Mouse (Mus musculus) thymus, postnatal 0 days (tissue): Measurements from ENCODE around the gene Wdtc1. TPM values are rescaled to one million over a fixed set of nuclear protein-coding genes. Genes with fewer than 3 reads are reported as not detected.

Experiments used
- DNase-seq: peaks from one replicate; pipeline ENCODE4 v3.0.0-alpha.2; 2015; ENCODE audit warnings: low spot score
- polyA plus RNA-seq: library from polyadenylated mRNA; unstranded; fragments of >200 nt; fragmentation: Nextera tagmentation; extraction: Ambion mirVana; gene quantifications from 2 replicates; pipeline ENCODE4 v1.2.1, GENCODE M21; 2015

Wdtc1 gene
- polyA plus RNA-seq, 1 experiment from 2014 or later = 13.6 TPM

DNA sequence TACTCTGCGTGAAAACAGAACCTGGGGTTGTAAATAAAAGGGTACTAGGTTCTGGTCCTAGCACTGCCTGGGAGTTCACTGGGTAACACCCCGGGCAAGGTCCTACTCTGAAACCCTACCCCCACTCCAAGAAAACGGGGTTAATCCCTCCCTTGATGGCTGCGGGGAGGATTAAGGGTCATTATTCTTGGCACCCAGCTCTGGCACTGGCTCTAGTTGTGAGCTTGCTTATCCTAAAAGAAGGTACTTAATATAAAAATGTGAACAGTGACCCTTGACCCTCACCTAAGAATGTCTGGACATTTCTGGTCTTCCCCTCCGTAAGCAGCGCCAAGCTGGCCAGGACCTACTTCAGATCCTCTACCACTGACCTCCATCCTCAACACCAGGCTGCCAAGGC lies 20.0 kb downstream of the Wdtc1 start:
- no peak for DNase-seq

DNA sequence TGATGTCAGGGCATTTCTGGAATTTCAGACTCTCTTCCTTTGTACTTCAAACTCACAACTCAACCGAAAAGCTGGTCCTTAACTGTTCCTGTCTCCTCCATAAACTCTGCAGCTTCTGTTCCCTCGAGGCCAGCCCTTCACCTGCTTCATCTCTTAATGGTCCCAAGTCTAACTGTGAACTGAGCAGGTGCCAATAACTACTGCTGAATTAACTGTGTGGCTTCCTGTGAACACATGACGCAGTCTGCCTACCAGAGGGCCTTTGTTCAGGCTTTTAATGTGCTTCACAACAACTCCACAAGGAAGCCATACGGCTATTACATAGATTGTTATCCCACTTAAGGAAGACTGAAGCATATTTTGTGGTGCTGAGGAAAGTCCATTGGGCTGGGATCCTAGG lies 23.0 kb downstream of the Wdtc1 start:
- peak; percentile 61 for DNase-seq

DNA sequence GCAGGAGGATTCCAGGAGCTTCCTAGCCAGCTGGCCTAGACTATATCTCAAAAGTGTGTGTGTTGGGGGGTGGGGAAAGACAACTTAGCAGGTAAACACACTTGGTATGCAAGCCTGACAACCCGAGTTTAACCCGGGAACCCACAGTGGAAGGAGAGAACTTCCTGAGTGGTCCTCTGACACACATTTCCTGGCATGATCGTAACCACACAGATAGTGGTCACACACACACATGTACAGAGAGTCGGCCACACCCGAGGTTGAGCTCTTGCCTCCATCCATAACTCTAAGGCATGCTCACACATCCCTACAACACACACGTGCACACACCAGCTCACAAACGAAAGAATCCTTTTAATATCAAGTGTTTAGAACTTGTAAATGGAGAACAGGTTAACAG lies 25.2 kb downstream of the Wdtc1 start:
- DNase-seq = peak; percentile 49

DNA sequence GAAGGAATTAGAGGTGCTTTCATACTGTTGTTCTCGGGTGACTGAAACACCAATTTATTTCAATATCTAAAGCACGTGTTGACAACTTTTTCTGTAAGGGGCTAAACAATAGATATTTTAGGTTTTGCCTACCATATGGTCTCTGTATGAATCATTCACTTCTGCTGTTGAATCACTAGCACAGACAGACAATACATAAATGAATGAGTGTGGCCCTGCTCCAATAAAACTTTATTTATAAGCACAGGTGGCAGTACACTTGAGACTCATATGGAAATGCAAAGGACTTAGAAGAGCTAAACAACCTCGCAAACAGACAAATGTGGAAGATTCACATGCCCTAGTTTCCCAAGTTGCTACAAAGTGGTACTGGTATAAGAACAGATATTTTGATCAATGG lies 33.6 kb downstream of the Wdtc1 start:
- DNase-seq = no peak

DNA sequence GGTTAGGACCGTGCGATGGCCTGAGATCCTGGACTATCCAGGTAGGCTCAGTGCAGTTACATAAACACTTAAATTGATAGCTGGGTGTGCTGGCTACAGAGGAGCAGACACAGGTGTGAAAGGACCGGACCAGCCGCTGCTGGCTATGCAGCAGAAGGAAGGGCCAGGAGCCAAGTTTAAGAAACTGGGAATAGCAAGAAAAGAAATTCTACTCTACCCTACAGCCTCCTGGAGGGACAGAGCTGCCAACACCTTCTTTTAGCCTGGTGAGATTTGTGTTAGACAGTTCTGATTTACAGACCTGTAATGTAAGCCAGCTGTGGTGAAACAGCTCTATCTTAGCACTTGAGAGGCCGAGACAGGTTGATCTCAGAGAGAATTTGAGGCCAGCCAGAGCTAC lies 37.3 kb downstream of the Wdtc1 start:
- no peak for DNase-seq

DNA sequence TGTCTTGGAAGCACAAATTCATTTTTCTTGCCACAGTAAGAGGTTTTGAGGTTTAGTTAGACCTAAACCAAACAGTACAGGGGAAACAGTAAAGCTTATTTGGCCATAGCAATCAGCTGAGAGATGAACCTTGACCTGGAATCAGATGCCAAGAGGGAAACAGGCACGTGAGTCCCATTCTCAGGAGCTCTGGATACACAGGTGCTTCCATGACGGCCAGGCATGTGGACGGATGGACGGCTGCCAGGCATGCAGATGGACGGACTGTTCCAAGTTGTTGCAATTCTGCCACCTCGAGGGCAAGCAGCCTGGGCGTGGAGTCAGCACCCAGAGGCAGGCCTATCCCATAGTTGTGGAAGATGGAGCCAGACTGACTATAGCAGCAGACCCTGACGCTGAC lies 38.4 kb downstream of the Wdtc1 start:
- DNase-seq = no peak

DNA sequence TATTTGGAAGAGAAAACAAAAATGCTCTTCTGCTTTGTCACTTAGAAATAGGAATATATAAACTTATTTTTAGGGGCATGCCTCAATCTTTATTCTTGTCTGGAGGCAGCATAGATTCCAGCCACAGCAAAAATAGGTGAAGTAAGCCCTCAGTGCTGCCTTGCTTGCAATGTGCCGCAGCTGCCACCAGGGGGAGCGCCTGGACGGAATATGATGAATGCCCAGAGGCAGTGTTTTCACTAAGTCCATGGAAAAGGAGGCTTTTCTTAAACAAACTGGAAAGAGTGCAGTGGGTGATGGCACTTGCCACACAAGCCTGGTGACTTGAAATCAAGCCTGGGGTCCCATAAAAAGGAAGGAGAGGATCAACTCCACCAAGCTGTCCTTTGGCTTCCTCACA lies 43.3 kb downstream of the Wdtc1 start:
- DNase-seq = peak; percentile 79

DNA sequence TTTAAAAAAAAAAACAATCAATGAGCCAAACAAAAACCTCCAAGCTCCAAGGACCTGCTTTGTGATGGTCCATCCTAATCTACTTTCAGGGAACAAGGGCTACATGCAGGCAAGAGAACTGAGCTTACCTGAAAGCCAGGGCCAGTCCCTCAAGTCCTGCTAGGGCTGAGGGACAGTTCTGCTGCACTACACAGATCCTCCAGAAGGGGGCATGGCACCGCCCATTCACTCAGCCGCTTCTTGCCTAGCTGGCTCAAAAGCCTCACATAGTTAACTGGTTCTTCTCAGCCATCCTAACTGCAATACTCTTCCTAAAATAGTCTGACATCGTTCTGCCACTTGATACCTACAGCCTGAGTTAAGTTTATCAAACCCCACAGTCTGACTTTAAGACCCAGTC lies 46.0 kb downstream of the Wdtc1 start:
- peak; percentile 61 for DNase-seq

DNA sequence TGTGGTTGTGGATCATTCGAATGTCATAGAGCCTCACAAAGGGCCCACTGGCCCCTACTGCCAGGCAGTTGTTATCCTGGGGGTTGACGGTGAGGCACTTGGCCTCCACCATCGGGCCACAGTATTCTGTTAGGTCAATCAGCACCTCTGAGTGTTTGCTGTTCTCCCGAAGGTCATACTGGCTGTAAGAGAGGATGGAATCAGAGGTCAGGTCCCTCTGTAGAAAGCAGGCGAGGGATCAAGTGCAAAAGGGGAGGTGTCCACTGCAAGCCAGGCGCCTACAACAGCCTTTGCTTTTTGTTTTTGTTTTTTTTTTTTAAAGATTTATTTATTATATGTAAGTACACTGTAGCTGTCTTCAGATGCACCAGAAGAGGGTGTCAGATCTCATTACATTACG lies 47.5 kb downstream of the Wdtc1 start:
- DNase-seq = no peak

DNA sequence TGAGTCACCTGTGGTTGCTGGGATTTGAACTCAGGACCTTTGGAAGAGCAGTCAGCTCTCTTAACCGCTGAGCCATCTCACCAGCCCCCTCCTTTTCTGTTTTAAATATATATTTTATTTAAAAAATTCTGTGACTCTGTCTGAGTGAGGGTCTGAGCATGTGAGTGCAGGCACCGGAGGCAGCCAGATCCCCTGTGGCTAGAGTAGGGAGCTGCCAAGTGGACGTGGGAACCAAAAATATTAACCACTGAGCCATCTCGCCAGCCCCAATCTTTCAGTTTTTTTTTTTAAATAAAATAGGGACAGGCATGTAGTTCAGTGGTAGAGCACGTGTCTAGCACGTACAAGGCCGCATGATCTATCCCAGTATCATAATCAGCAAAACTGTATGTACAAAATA lies 48.5 kb downstream of the Wdtc1 start:
- no peak for DNase-seq

DNA sequence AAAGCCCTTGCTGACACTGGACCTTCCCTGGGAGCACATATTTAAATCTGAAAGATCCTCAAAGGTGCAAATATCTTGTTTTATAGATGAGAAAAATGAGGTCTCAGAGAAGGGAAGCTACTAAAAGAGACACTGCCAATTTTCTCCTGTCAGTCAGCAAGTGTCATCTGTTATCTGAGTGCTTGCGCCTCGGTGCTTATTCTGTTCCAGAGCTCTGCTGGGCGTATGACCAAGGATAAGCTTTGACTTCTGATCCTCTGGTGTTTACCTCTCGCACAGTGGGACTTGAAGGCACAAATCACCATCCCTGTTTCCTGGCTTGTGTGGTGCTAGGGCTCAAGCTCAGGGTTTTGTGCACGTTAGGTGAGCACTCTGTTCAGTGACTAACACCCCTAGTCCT lies 50.6 kb downstream of the Wdtc1 start:
- no peak for DNase-seq

DNA sequence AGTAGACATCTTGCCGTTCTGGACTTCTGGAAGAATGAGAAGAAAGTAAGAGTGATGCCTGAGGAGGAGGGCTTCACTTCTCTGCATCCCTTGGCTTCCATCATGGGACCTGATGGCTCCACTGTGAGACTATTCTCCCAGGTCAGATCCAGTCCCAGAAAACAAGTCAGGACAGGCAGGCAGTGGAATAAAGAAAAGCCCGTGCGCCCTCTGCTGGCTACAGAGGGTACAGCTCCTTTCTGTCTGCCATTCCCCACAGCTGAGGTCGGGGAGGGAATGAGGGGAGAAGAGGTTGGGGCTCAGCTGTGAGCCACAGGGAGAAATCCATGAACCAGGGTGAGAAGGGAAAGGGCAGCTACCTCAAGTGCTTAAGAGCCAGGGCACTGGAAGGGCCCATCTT lies 51.5 kb downstream of the Wdtc1 start:
- DNase-seq = peak; percentile 52

DNA sequence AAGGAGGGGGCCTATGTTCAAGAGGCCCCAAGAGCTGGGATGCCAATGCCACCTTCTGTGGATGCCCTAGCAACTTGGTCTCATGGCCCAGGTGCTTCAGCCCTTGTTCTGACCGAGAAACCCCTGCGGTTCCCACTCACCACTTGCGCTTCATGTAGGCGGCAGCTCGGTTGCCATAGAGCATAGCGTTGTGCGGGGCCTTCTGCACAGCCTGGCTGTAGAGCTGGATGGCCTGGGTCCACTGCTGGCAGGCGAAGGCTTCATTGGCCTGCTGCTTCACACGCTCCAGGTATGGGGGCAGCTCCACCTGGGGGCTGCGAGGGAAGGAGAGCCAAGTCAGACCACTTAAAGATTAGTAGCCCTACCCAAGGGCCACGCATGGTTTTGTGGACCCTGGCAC lies 52.9 kb downstream of the Wdtc1 start:
- no peak for DNase-seq

DNA sequence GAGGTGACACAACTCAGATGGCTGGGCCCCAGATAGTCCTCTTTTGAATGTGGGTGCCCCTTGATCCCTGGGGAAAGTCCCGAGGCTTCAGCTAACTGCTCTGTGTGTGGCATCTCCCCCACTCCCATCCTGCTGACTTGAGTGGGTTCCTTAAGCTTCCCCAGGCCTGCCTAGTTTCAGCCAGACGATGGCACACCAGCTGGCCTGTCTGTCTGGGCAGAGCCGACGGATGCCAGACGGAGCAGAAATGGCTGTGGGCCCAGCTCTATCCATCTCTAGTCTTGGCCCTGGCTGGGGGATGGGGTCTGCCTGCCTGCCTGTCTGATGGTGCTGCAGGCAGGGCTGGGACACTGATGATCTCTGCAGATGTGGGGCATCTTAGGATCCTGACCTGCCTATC lies 53.6 kb downstream of the Wdtc1 start:
- no peak for DNase-seq

DNA sequence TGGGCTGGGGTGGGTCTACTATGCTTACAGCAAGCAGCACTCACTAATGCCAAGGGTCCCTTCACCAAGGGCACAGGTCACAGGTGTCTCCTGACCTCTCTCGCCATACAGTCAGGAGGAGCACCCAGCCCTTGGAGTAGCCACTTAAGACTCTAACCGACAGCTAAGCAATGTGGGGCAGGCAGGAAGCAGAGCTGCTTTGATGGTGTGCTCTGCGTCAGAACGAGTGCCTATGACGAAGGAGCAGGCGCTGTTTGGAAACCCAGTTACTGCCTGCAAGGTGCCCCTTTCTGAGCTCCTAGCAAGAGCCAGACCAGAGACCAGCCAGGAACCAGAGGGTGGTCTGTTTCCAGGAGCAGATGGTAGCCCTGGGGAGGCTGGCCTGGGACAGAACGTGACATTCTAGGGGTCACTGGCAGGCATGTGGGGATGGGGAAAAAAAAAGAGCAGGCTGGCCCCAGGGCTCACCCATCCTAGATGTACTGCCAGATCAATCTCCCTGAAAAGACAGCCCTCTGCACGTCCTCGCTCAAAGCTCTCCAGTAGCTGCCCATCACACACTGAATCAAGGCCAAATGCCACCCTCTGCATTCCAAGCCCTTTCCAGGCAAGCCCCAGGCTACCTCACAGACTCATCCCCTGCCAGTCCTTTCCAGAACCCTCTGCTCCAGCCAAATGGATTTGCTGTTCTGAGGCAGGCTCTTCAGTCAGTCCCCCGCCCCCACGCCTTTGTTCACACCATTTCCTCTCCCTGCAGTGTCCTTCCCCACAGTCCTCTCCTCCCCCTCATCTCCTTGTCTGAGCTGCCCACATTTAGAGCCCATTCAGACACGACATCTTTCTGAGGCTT lies 54.5 kb downstream of the Wdtc1 start:
- DNase-seq = peak; percentile 91

DNA sequence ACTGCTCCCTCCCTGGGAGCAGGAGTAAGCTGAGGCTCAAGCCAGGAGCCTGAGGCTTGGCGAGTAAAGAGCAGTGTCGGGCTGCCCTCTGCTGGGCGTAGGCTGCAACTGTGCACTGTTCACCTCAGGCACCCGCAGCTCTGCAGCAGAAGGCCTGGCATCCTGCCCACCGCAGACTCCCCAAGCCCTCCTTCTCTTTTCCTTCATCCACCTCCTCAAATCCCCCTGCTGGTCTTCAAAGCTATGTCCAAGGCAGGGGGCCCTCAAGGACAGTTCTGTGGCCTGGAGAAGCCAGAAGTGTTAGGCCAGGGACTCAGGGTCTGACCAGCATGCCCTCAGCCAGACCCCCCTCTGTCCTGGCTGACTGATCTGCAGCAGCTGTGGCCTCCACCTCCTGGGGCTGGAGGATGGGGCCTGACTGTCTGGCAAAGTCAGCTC lies 55.5 kb downstream of the Wdtc1 start:
- peak; percentile 89 for DNase-seq

DNA sequence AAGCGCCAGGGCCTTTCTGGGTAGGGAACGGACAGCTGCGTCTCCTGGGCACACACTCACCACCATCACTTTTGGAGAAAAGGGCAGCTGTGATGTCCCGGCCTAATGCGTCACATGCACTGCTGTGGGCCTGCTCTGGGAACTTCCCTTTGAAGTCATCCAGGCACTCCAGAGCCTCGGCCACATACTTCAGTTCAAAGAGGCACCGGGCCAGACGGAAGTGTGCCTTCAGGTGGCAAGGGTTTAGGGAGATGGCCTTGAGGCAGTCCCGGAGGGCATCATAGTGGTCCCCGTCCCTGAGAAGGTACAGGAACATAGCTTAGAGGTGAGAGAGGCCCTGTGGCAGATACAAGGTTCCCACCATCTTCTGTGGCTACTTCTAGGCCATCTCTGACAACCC lies 55.9 kb downstream of the Wdtc1 start:
- no peak for DNase-seq

DNA sequence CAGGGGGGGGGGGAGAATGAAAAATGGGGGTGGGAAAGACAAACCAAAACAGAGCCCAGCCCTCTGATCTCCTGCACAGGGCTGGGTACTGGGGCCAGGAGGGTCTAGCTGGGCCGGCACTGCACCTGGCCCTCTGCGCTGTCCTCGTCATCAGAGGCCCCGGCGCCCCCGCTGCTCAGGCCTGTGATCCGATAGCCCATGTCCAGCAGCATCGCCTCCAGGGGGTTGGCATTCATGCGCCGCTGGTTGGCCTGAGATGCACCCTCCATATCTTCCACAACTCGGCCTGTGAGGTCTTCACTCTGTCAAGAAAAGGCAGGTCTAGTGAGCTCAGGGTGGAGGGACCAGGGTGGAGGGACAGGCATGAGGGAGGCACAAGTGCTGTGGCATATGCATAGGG lies 59.2 kb downstream of the Wdtc1 start:
- no peak for DNase-seq

DNA sequence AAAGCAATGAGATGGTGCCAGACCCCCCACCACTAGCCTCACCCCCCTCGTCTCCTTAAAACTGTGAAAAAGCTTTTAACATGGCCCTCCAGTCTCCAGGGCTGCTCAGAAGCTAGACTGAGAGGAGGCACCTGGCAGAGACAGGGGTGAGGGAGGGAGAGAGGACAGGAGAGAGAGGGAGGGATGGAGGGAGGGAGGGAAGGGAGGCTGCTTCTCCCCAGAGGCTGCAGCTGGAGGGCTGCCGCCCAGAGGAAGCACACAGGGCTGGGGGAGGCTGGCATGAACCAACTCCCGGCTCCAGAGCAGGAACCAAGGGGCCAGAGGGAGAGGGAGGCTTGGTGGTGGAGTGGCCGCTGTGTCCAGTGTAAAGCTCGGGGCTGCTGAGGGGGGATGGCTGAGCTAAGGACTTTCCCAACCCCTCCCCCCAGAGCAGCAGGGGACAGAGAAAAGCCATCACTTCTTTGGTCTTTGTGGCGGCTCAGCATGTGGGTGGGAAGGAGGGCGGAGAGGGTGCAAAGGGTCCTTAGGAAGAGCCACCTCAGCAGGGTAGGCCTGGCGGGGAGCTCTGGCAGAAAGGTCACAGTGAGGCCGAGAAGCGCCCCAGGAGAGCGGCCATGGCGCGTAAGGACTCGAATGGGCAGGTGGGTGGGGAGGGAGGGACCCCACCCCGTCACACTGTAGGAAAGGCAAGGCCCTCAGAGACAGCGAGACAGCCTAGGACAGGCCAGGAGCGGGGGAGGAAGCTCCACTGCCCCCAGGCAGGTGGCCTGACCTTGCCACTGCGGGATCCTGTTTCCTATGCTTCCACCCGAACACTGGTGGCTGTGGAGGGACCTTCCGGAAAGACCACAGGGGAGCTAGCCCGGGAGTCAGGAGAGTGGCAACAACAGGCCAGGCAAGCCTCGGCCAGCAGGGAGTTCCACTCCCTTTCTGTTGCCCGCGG lies 60.1 kb downstream of the Wdtc1 start:
- DNase-seq = peak; percentile 79

DNA sequence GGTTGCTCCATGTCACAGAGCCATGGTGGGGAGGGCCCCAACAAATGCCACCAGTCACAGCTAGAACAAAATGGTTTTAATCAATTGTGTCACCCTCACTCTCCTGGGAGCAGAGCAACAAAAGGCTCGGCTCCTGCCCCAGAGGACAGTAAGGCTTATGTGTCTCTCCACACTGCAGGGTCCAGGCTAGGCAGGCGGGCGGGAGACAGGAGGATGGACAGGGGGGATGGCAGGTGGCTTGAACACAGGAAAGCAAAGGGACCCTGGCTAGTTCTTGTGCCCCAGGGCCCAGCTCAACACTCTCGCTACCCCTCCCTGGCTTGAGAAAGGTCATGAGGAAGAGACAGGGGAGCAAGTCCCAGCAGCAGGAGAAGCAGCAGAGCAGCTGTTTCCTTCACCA lies 60.9 kb downstream of the Wdtc1 start:
- DNase-seq = no peak

DNA sequence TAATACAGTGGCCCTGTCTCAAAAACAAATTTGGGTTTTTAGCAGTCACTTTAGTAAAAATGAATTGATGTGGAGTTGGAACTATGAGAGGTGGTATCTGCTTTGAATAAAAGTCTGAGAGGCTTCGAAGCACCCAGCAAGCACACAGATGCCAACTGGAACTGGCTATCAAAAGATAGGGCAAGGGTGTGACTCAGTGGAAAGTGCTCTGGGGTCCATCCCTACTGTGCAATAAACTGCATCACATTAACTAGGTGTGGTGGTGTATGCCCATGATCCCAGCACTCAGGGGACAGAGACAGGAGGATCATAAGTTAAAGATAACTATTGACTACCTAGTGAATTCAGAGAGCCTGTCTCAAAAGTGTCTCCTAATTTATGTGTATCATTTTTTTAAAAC lies 62.0 kb downstream of the Wdtc1 start:
- DNase-seq = no peak

DNA sequence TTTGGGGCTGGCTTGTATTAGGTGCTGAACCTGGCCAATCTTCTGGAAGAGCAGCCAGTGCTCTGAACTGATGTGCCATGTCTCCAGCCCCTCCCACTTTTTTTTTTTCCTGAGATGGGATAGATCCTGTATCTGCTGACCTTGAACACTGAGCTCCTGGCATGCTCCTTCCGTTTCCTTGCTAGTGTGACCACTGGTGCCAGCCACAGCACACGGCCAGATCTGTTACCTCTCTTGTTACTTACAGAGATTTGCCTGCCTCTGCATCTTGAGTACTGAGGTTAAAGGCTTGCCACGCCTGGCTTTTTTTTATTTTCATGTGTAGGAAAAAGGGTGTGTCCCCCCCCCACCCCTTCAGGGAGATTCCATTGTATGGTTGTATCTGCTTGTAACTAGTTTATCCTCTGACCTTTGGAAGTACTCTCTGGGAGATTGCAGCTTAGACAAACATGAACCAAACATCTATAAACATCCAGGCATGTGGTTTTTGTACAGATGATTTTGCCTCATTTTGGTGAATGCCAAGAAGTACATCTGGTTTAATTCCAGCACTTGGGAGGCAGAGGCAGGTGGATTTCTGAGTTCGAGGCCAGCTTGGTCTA lies 66.7 kb downstream of the Wdtc1 start:
- DNase-seq = no peak
